Mouse (Mus musculus) forebrain, embryonic 11.5 days (tissue): ENCODE measurements around the gene Coq10a. TPM values are rescaled to one million over a fixed set of nuclear protein-coding genes. Genes with fewer than 3 reads are reported as not detected.

ENCODE experiments used
- microRNA-seq: library from miRNA; unstranded; fragments of <30 nt; microRNA quantifications from one replicate; pipeline ENCODE4, GENCODE M21; 2016; ENCODE audit not compliant: insufficient number of aligned reads
- polyA plus RNA-seq: library from polyadenylated mRNA; unstranded; fragments of >200 nt; fragmentation: Nextera tagmentation; extraction: Ambion mirVana; gene quantifications from 2 replicates; pipeline ENCODE4 v1.2.1, GENCODE M21; 2014

Gene Coq10a
- polyA plus RNA-seq, 1 experiment from 2014 or later = 21.0 TPM

Small RNAs within 50 kb of the gene (microRNA-seq; reads per million reads assigned to microRNA genes)
- gene Gm25361 (not detected), gene Gm26308 (not detected), gene Mir6914 (not detected), gene Mir6915 (2.5 reads per million)

Other genes with a start within 250 kb of the Coq10a start
- 21.7 and 22.3 TPM in 2 replicates for gene Rbms2, start 188.7 kb downstream of the Coq10a start, polyA plus RNA-seq
- 1.3 and 1.7 TPM in 2 replicates for gene Gls2, start 174.5 kb downstream of the Coq10a start, polyA plus RNA-seq
- 23.1 and 26.7 TPM in 2 replicates for gene Spryd4, start 157.2 kb downstream of the Coq10a start, polyA plus RNA-seq
- gene Mip, start 143.2 kb downstream of the Coq10a start, polyA plus RNA-seq = 0.28 and 0.55 TPM in 2 replicates
- gene Timeless, start 136.9 kb downstream of the Coq10a start, polyA plus RNA-seq = 81.7 and 89.7 TPM in 2 replicates
- gene Apon, start 114.9 kb downstream of the Coq10a start, polyA plus RNA-seq = 0.77 and 0.89 TPM in 2 replicates
- gene Apof, start 100.3 kb downstream of the Coq10a start, polyA plus RNA-seq = not detected in 2 replicates
- gene Stat2, start 98.4 kb downstream of the Coq10a start, polyA plus RNA-seq = 16.1 and 16.4 TPM in 2 replicates
- gene Il23a, start 70.2 kb downstream of the Coq10a start, polyA plus RNA-seq = not detected in 2 replicates
- 45.2 and 46.1 TPM in 2 replicates for gene Pan2, start 65.7 kb downstream of the Coq10a start, polyA plus RNA-seq
- 222 and 224 TPM in 2 replicates for gene Cnpy2, start 46.5 kb downstream of the Coq10a start, polyA plus RNA-seq
- 263 and 278 TPM in 2 replicates for gene Cs, start 31.3 kb downstream of the Coq10a start, polyA plus RNA-seq
- 13.3 and 15.4 TPM in 2 replicates for gene Ankrd52, start 8.1 kb upstream of the Coq10a start, polyA plus RNA-seq
- 0.24 TPM in 1 of 2 replicates, not detected in the other for gene Slc39a5, start 32.2 kb upstream of the Coq10a start, polyA plus RNA-seq
- 151 TPM in 2 replicates for gene Nabp2, start 42.5 kb upstream of the Coq10a start, polyA plus RNA-seq
- 41.5 and 47.9 TPM in 2 replicates for gene Rnf41, start 42.7 kb upstream of the Coq10a start, polyA plus RNA-seq
- 139 and 144 TPM in 2 replicates for gene Smarcc2, start 90.3 kb upstream of the Coq10a start, polyA plus RNA-seq
- 620 and 659 TPM in 2 replicates for gene Myl6, start 125.1 kb upstream of the Coq10a start, polyA plus RNA-seq
- 3.0 and 3.4 TPM in 2 replicates for gene Myl6b, start 129.7 kb upstream of the Coq10a start, polyA plus RNA-seq
- gene Esyt1, start 156.9 kb upstream of the Coq10a start, polyA plus RNA-seq = 15.2 and 18.1 TPM in 2 replicates
- gene Zc3h10, start 178.8 kb upstream of the Coq10a start, polyA plus RNA-seq = 16.3 and 17.5 TPM in 2 replicates
- 3,049 and 3,079 TPM in 2 replicates for gene Rpl41, start 180.3 kb upstream of the Coq10a start, polyA plus RNA-seq
- 249 and 269 TPM in 2 replicates for gene Pa2g4, start 197.0 kb upstream of the Coq10a start, polyA plus RNA-seq
- 1.2 TPM in 2 replicates for gene Erbb3, start 220.7 kb upstream of the Coq10a start, polyA plus RNA-seq